Mouse (Mus musculus) cerebellum, adult 2 months (tissue): ENCODE data around the gene Ptpn14.

Experiments
- CTCF ChIP-seq: fragments of 200-500 bp; IDR thresholded peaks from 2 replicates; pipeline ENCODE4 v1.5.1; 2011; ENCODE audit warnings: low read depth, mild to moderate bottlenecking, control low read depth, low read length, moderate library complexity, borderline replicate concordance; ENCODE audit not compliant: insufficient read depth
- POLR2A ChIP-seq: fragments of 200-500 bp; IDR thresholded peaks from 2 replicates; pipeline ENCODE4 v1.6.1; 2011; ENCODE audit warnings: low read length, control low read depth, borderline replicate concordance; ENCODE audit not compliant: insufficient read depth

GRCm38 (mm10) chr1:189707014-189707413, 21.1 kb upstream of the Ptpn14 start:
- TF ChIP-seq POLR2A (no peak), CTCF (no peak)
